Mouse (Mus musculus) thymus, postnatal 36 days (tissue): ENCODE data around the gene Rad54l2.

ENCODE experiments used
- DNase-seq, 2 experiments: peaks; one replicate each; pipeline ENCODE4 v3.0.0; 2022; ENCODE audit warnings: mixed read lengths in 2 of 2

Gene Rad54l2

GRCm38 (mm10) chr9:106788812-106789321, at the start of gene Rad54l2:
TSS of gene Rad54l2 (minus strand) at chr9:106789194.
- DNase-seq = peak; percentile 78 to 82

GRCm38 (mm10) chr9:106822381-106823104, 33.5 kb upstream of the Rad54l2 start:
- DNase-seq = peak; percentile 88 to 91

GRCm38 (mm10) chr9:106821618-106822380, 32.8 kb upstream of the Rad54l2 start, which contains the start of gene Dcaf1:
TSS of gene Dcaf1 (plus strand) at chr9:106821874.
- peak; percentile 93 to 95 for DNase-seq

- no peak for DNase-seq
Measured at GRCm38 (mm10) chr9:106821050-106821617, 32.1 kb upstream of the Rad54l2 start.

GRCm38 (mm10) chr9:106819201-106819600, 30.2 kb upstream of the Rad54l2 start:
- peak; percentile 32 to 37 for DNase-seq

GRCm38 (mm10) chr9:106818191-106818590, 29.2 kb upstream of the Rad54l2 start:
- DNase-seq = no peak

GRCm38 (mm10) chr9:106806503-106806902, 17.5 kb upstream of the Rad54l2 start:
- DNase-seq = no peak

GRCm38 (mm10) chr9:106790831-106791230, 1.8 kb upstream of the Rad54l2 start:
- DNase-seq = no peak

- DNase-seq = no peak
Measured at GRCm38 (mm10) chr9:106789363-106789762, 369 bp upstream of the Rad54l2 start.

GRCm38 (mm10) chr9:106787979-106788811, 799 bp downstream of the Rad54l2 start:
- DNase-seq = no peak

GRCm38 (mm10) chr9:106785206-106785605, 3.8 kb downstream of the Rad54l2 start:
- DNase-seq = no peak

- no peak for DNase-seq
Measured at GRCm38 (mm10) chr9:106783554-106783953, 5.4 kb downstream of the Rad54l2 start.

GRCm38 (mm10) chr9:106780086-106780485, 8.9 kb downstream of the Rad54l2 start:
- DNase-seq = no peak

- no peak for DNase-seq
Measured at GRCm38 (mm10) chr9:106778319-106778718, 10.7 kb downstream of the Rad54l2 start.

GRCm38 (mm10) chr9:106777423-106777822, 11.6 kb downstream of the Rad54l2 start:
- DNase-seq = no peak

- DNase-seq = no peak
Measured at GRCm38 (mm10) chr9:106776116-106776515, 12.9 kb downstream of the Rad54l2 start.

- DNase-seq = no peak
Measured at GRCm38 (mm10) chr9:106771770-106772169, 17.2 kb downstream of the Rad54l2 start.

GRCm38 (mm10) chr9:106770216-106770615, 18.8 kb downstream of the Rad54l2 start:
- no peak for DNase-seq

GRCm38 (mm10) chr9:106769781-106770180, 19.2 kb downstream of the Rad54l2 start:
- DNase-seq = no peak

- DNase-seq = no peak
Measured at GRCm38 (mm10) chr9:106756421-106756820, 32.6 kb downstream of the Rad54l2 start.

- DNase-seq = no peak
Measured at GRCm38 (mm10) chr9:106755776-106756175, 33.2 kb downstream of the Rad54l2 start.

- DNase-seq = no peak
Measured at GRCm38 (mm10) chr9:106754311-106754710, 34.7 kb downstream of the Rad54l2 start.
